Mouse (Mus musculus) erythroblast, adult 5-6 weeks (primary cell): ENCODE data around the gene Crim1. TPM values are rescaled to one million over a fixed set of nuclear protein-coding genes. Genes with fewer than 3 reads are reported as not detected.

Source experiments
- ATAC-seq: replicated peaks from 2 replicates; pipeline ENCODE4 v1.8.0; 2016; ENCODE audit warnings: moderate number of reproducible peaks, mild to moderate bottlenecking, moderate TSS enrichment, inconsistent platforms; ENCODE audit not compliant: poor library complexity, low FRiP score, severe bottlenecking
- total RNA-seq, 2 experiments: library from RNA; stranded (forward) in 1 of 2; stranded (reverse) in 1 of 2; fragments of 150-400 nt in 1 of 2; fragments of 200-764, 138-1000 nt in 1 of 2; gene quantifications; 2 replicates each; pipeline versions ENCODE4 v1.2.3 to v1.2.4; 2015 to 2017; ENCODE audit warnings: low replicate concordance in 2 of 2

Gene Crim1
- total RNA-seq, 2 experiments from 2014 or later = 1.5 to 2.2 TPM

GRCm38 (mm10) chr17:78274609-78275506 is 74.8 kb downstream of the Crim1 start:
- no peak for ATAC-seq

- ATAC-seq = no peak
Observed at GRCm38 (mm10) chr17:78275507-78275813, 75.4 kb downstream of the Crim1 start.

- no peak for ATAC-seq
Observed at GRCm38 (mm10) chr17:78279191-78279590, 79.1 kb downstream of the Crim1 start.

GRCm38 (mm10) chr17:78280991-78281712 is 81.1 kb downstream of the Crim1 start:
- no peak for ATAC-seq

- no peak for ATAC-seq
Observed at GRCm38 (mm10) chr17:78283271-78283992, 83.4 kb downstream of the Crim1 start.

- ATAC-seq = no peak
Observed at GRCm38 (mm10) chr17:78286021-78286420, 86.0 kb downstream of the Crim1 start.

GRCm38 (mm10) chr17:78287391-78287790 is 87.3 kb downstream of the Crim1 start:
- no peak for ATAC-seq

- no peak for ATAC-seq
Observed at GRCm38 (mm10) chr17:78290153-78290876, 90.3 kb downstream of the Crim1 start.

GRCm38 (mm10) chr17:78291030-78291429 is 91.0 kb downstream of the Crim1 start:
- no peak for ATAC-seq

- no peak for ATAC-seq
Observed at GRCm38 (mm10) chr17:78292301-78292700, 92.3 kb downstream of the Crim1 start.

- ATAC-seq = no peak
Observed at GRCm38 (mm10) chr17:78292827-78293488, 92.9 kb downstream of the Crim1 start.

GRCm38 (mm10) chr17:78295979-78296378 is 95.9 kb downstream of the Crim1 start:
- no peak for ATAC-seq

- ATAC-seq = no peak
Observed at GRCm38 (mm10) chr17:78298140-78298539, 98.1 kb downstream of the Crim1 start.

GRCm38 (mm10) chr17:78298967-78299540 is 99.0 kb downstream of the Crim1 start:
- no peak for ATAC-seq

GRCm38 (mm10) chr17:78303053-78303452 is 103.0 kb downstream of the Crim1 start:
- no peak for ATAC-seq

GRCm38 (mm10) chr17:78304059-78304458 is 104.0 kb downstream of the Crim1 start:
- ATAC-seq = no peak

- ATAC-seq = no peak
Observed at GRCm38 (mm10) chr17:78306434-78306833, 106.4 kb downstream of the Crim1 start.

GRCm38 (mm10) chr17:78308221-78308620 is 108.2 kb downstream of the Crim1 start:
- no peak for ATAC-seq

GRCm38 (mm10) chr17:78313006-78313405 is 113.0 kb downstream of the Crim1 start:
- ATAC-seq = no peak
